Comparison of ENCODE assay signal across 14 mouse cellular contexts in the genomic region with DNA sequence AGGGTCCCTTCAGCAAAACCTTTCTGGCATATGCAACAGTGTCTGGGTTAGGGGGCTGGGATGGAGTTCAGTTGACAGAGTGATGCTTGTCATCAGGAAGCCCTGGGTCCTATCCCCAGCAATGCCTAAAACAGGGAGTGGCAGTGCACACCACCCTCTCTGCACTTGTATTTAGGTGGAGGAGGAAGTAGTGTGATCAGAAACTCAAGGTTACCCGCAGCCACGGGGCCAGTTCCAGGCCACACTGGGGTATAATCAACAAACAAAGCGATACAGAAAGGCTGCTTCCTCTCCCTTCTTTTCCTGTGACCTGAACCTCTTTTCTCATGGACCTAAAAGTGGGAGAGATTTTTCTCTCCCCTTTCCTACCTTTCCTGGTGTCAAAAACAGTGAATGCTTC.
DNase-seq lines count a peak whose midpoint lies in the region; ATAC-seq lines count a peak whose summit lies in the region.
"Had no signal": no experiment of that assay in that cellular context is flagged by ENCODE, and none has a peak within 500 bp of the region (broad histone marks: within the 10 kb centered on the region; RNA-seq: fewer than 3 reads in every experiment).

No protein-coding gene starts in this region.

- no peak for DNase-seq in heart, embryonic 10.5 days (ENCODE audit: low spot score)
- no peak for DNase-seq in heart, postnatal 4 days
- peak; percentile 56 for DNase-seq in midbrain, embryonic 11.5 days (ENCODE audit: low spot score, missing footprints)
- DNase-seq in midbrain, embryonic 14.5 days: no peak
- no peak for DNase-seq in cerebellum, adult 9-10 months
- no peak for DNase-seq in ovary, postnatal 14 days (ENCODE audit: low spot score)
- DNase-seq: cerebellum, adult 11-12 months; kidney, adult 9 months had no signal

- H3K4me2 ChIP-seq in midbrain, embryonic 11.5 days: no peak overlapping the region
- H3K4me2 ChIP-seq in midbrain, embryonic 14.5 days (ENCODE audit: low read length): no peak overlapping the region
- H3K4me2 ChIP-seq in stomach, embryonic 14.5 days (replicated peaks; ENCODE audit: low read depth, low read length): no peak overlapping the region
- H3K4me2 ChIP-seq: limb, embryonic 15.5 days had no signal

- H3K9ac ChIP-seq in midbrain, embryonic 11.5 days (ENCODE audit: low read length): no peak overlapping the region
- no peak overlapping the region for H3K9ac ChIP-seq in midbrain, embryonic 14.5 days (replicated peaks; ENCODE audit: low read length)
- H3K9ac ChIP-seq in stomach, embryonic 14.5 days (replicated peaks; ENCODE audit: low read depth, low read length): no peak overlapping the region
- H3K9ac ChIP-seq: limb, embryonic 15.5 days had no signal

- peaks cover 9% of the 10 kb centered on the region; the same call in 1 of the 2 replicates for H3K36me3 ChIP-seq in heart, embryonic 10.5 days
- 0 out of 2 replicates have a peak, but pooled peaks cover 3% of the 10 kb centered on the region for H3K36me3 ChIP-seq in midbrain, embryonic 11.5 days (ENCODE audit: control insufficient read depth, insufficient read depth, low read length)
- H3K36me3 ChIP-seq in midbrain, embryonic 14.5 days (ENCODE audit: control insufficient read depth, insufficient read depth, low read length): peaks cover 10% of the 10 kb centered on the region; the same call in 1 of the 2 replicates
- H3K36me3 ChIP-seq in stomach, embryonic 14.5 days (ENCODE audit: control insufficient read depth, insufficient read depth, low read length): no peaks in the 10 kb centered on the region
- H3K36me3 ChIP-seq: limb, embryonic 15.5 days had no signal

- ATAC-seq in midbrain, embryonic 11.5 days (ENCODE audit: low FRiP score): no peak
- no peak for ATAC-seq in midbrain, embryonic 14.5 days (ENCODE audit: low FRiP score, low TSS enrichment)
- peak; percentile 55 to 57; a peak in 2 of 4 replicates for ATAC-seq in hematopoietic stem cell, adult 5-6 weeks (replicated peaks in 1 of 2; ENCODE audit: insufficient read depth in 1 of 2, low FRiP score in 2 of 2, low TSS enrichment in 1 of 2, low read depth in 1 of 2, poor library complexity in 2 of 2, severe bottlenecking in 2 of 2)
- 0 out of 2 replicates have a peak, but pooled peaks have one; percentile 35 for ATAC-seq in stomach, embryonic 14.5 days (ENCODE audit: insufficient number of reproducible peaks, insufficient read depth, low FRiP score, low read depth)
- ATAC-seq: midbrain, embryonic 16.5 days; Patski had no signal

- H3K27me3 ChIP-seq in heart, embryonic 10.5 days (ENCODE audit: insufficient read depth, poor library complexity, severe bottlenecking): no peaks in the 10 kb centered on the region
- no peaks in the 10 kb centered on the region for H3K27me3 ChIP-seq in midbrain, embryonic 11.5 days (ENCODE audit: control insufficient read depth, insufficient read depth, low read length)
- no peaks in the 10 kb centered on the region for H3K27me3 ChIP-seq in midbrain, embryonic 14.5 days (ENCODE audit: control insufficient read depth, insufficient read depth, low read length)
- no peaks in the 10 kb centered on the region for H3K27me3 ChIP-seq in stomach, embryonic 14.5 days (ENCODE audit: control insufficient read depth, insufficient read depth, low read length)
- H3K27me3 ChIP-seq: limb, embryonic 15.5 days; Patski had no signal

- H3K4me1 ChIP-seq in heart, embryonic 10.5 days: peaks cover 48% of the 10 kb centered on the region
- H3K4me1 ChIP-seq in midbrain, embryonic 11.5 days (ENCODE audit: control insufficient read depth, insufficient read depth, low read length): no peaks in the 10 kb centered on the region
- no peaks in the 10 kb centered on the region for H3K4me1 ChIP-seq in midbrain, embryonic 14.5 days (ENCODE audit: control insufficient read depth, insufficient read depth, low read length)
- no peaks in the 10 kb centered on the region for H3K4me1 ChIP-seq in stomach, embryonic 14.5 days (ENCODE audit: control insufficient read depth, insufficient read depth, low read length)

- no peak overlapping the region for H3K4me3 ChIP-seq in heart, embryonic 10.5 days
- H3K4me3 ChIP-seq in midbrain, embryonic 11.5 days (ENCODE audit: low read depth, low read length): no peak overlapping the region
- no peak overlapping the region for H3K4me3 ChIP-seq in midbrain, embryonic 14.5 days (replicated peaks; ENCODE audit: low read depth, low read length)
- no peak overlapping the region for H3K4me3 ChIP-seq in stomach, embryonic 14.5 days (ENCODE audit: low read depth, low read length)
- H3K4me3 ChIP-seq: embryonic facial prominence, embryonic 10.5 days; limb, embryonic 15.5 days had no signal

- WGBS in heart, embryonic 10.5 days: 43% methylated on average over 3 of the region's 3 CpGs
- WGBS in midbrain, embryonic 11.5 days: 88% methylated on average over 3 of the region's 3 CpGs
- WGBS in midbrain, embryonic 14.5 days: 97% methylated on average over 3 of the region's 3 CpGs
- WGBS in stomach, embryonic 14.5 days: 45% methylated on average over 3 of the region's 3 CpGs

- peak overlapping the region; percentile 67; the same call in 1 of the 2 replicates for H3K27ac ChIP-seq in heart, embryonic 10.5 days
- no peak overlapping the region for H3K27ac ChIP-seq in midbrain, embryonic 11.5 days (ENCODE audit: low read depth, low read length)
- no peak overlapping the region for H3K27ac ChIP-seq in midbrain, embryonic 14.5 days (replicated peaks; ENCODE audit: low read depth, low read length)
- H3K27ac ChIP-seq in stomach, embryonic 14.5 days (ENCODE audit: low read length): no peak overlapping the region
- H3K27ac ChIP-seq: embryonic facial prominence, embryonic 10.5 days; limb, embryonic 15.5 days had no signal

- H3K9me3 ChIP-seq in heart, embryonic 10.5 days: no peaks in the 10 kb centered on the region
- H3K9me3 ChIP-seq in midbrain, embryonic 11.5 days (ENCODE audit: control insufficient read depth, low read length): no peaks in the 10 kb centered on the region
- H3K9me3 ChIP-seq in midbrain, embryonic 14.5 days (ENCODE audit: control insufficient read depth, low read length): no peaks in the 10 kb centered on the region
- no peaks in the 10 kb centered on the region for H3K9me3 ChIP-seq in stomach, embryonic 14.5 days (ENCODE audit: control insufficient read depth, low read depth, low read length)
- H3K9me3 ChIP-seq: embryonic facial prominence, embryonic 10.5 days; limb, embryonic 15.5 days had no signal

Comparison
In these comparisons a context has a peak if more than half of its experiments do, and no peak if none do; other contexts are left out.
1. ATAC-seq: peak in hematopoietic stem cell, adult 5-6 weeks (2 of 2) and stomach, embryonic 14.5 days (single experiment); none in midbrain, embryonic 11.5 days (single experiment) and midbrain, embryonic 14.5 days (single experiment).